Mouse (Mus musculus): Measurements from ENCODE around the gene Rmdn3.

Rmdn3 gene

GRCm38 (mm10) chr2:119170282-119170681 lies 13.4 kb upstream of the Rmdn3 start:
- ATAC-seq (ENCODE audit: insufficient number of reproducible peaks, low FRiP score, low TSS enrichment) = no peak

GRCm38 (mm10) chr2:119167866-119168256 lies 11.0 kb upstream of the Rmdn3 start:
- ATAC-seq (ENCODE audit: insufficient number of reproducible peaks, low FRiP score, low TSS enrichment) = no peak

GRCm38 (mm10) chr2:119166901-119167865 lies 10.3 kb upstream of the Rmdn3 start, which contains the start of gene Gchfr:
TSS of gene Gchfr (plus strand) at chr2:119167773.
- peak; percentile 87 for ATAC-seq (ENCODE audit: insufficient number of reproducible peaks, low FRiP score, low TSS enrichment)

- no peak for ATAC-seq (ENCODE audit: insufficient number of reproducible peaks, low FRiP score, low TSS enrichment)
These were observed 8.6 kb upstream of the Rmdn3 start for GRCm38 (mm10) chr2:119165401-119165800.

GRCm38 (mm10) chr2:119163999-119164398 lies 7.2 kb upstream of the Rmdn3 start:
- ATAC-seq (ENCODE audit: insufficient number of reproducible peaks, low FRiP score, low TSS enrichment) = no peak

- ATAC-seq (ENCODE audit: insufficient number of reproducible peaks, low FRiP score, low TSS enrichment) = no peak
These were observed 6.3 kb upstream of the Rmdn3 start for GRCm38 (mm10) chr2:119163135-119163534.

- ATAC-seq (ENCODE audit: insufficient number of reproducible peaks, low FRiP score, low TSS enrichment) = no peak
These were observed 4.4 kb upstream of the Rmdn3 start for GRCm38 (mm10) chr2:119161247-119161646.

GRCm38 (mm10) chr2:119157836-119158235 lies 1.0 kb upstream of the Rmdn3 start:
- no peak for ATAC-seq (ENCODE audit: insufficient number of reproducible peaks, low FRiP score, low TSS enrichment)

- peak; percentile 45 for ATAC-seq (ENCODE audit: insufficient number of reproducible peaks, low FRiP score, low TSS enrichment)
These were observed 653 bp downstream of the Rmdn3 start for GRCm38 (mm10) chr2:119156081-119156680.

GRCm38 (mm10) chr2:119155388-119155787 lies 1.4 kb downstream of the Rmdn3 start:
- no peak for ATAC-seq (ENCODE audit: insufficient number of reproducible peaks, low FRiP score, low TSS enrichment)

- ATAC-seq (ENCODE audit: insufficient number of reproducible peaks, low FRiP score, low TSS enrichment) = no peak
These were observed 2.2 kb downstream of the Rmdn3 start for GRCm38 (mm10) chr2:119154683-119155082.

- no peak for ATAC-seq (ENCODE audit: insufficient number of reproducible peaks, low FRiP score, low TSS enrichment)
These were observed 4.6 kb downstream of the Rmdn3 start for GRCm38 (mm10) chr2:119152255-119152654.

GRCm38 (mm10) chr2:119147775-119148174 lies 9.1 kb downstream of the Rmdn3 start:
- ATAC-seq (ENCODE audit: insufficient number of reproducible peaks, low FRiP score, low TSS enrichment) = no peak

- no peak for ATAC-seq (ENCODE audit: insufficient number of reproducible peaks, low FRiP score, low TSS enrichment)
These were observed 9.6 kb downstream of the Rmdn3 start for GRCm38 (mm10) chr2:119147160-119147678.

GRCm38 (mm10) chr2:119146435-119146834 lies 10.4 kb downstream of the Rmdn3 start:
- ATAC-seq (ENCODE audit: insufficient number of reproducible peaks, low FRiP score, low TSS enrichment) = no peak

GRCm38 (mm10) chr2:119145199-119145598 lies 11.6 kb downstream of the Rmdn3 start:
- no peak for ATAC-seq (ENCODE audit: insufficient number of reproducible peaks, low FRiP score, low TSS enrichment)

GRCm38 (mm10) chr2:119136346-119136898 lies 20.4 kb downstream of the Rmdn3 start:
- no peak for ATAC-seq (ENCODE audit: insufficient number of reproducible peaks, low FRiP score, low TSS enrichment)

- no peak for ATAC-seq (ENCODE audit: insufficient number of reproducible peaks, low FRiP score, low TSS enrichment)
These were observed 43.5 kb downstream of the Rmdn3 start for GRCm38 (mm10) chr2:119113121-119113925.

- peak; percentile 95 for ATAC-seq (ENCODE audit: insufficient number of reproducible peaks, low FRiP score, low TSS enrichment)
These were observed 44.3 kb downstream of the Rmdn3 start, which contains the start of gene Rad51 for GRCm38 (mm10) chr2:119112438-119113112. TSS of gene Rad51 (plus strand) at chr2:119112793.

All from cerebellum, adult (tissue).